In the genomic region with DNA sequence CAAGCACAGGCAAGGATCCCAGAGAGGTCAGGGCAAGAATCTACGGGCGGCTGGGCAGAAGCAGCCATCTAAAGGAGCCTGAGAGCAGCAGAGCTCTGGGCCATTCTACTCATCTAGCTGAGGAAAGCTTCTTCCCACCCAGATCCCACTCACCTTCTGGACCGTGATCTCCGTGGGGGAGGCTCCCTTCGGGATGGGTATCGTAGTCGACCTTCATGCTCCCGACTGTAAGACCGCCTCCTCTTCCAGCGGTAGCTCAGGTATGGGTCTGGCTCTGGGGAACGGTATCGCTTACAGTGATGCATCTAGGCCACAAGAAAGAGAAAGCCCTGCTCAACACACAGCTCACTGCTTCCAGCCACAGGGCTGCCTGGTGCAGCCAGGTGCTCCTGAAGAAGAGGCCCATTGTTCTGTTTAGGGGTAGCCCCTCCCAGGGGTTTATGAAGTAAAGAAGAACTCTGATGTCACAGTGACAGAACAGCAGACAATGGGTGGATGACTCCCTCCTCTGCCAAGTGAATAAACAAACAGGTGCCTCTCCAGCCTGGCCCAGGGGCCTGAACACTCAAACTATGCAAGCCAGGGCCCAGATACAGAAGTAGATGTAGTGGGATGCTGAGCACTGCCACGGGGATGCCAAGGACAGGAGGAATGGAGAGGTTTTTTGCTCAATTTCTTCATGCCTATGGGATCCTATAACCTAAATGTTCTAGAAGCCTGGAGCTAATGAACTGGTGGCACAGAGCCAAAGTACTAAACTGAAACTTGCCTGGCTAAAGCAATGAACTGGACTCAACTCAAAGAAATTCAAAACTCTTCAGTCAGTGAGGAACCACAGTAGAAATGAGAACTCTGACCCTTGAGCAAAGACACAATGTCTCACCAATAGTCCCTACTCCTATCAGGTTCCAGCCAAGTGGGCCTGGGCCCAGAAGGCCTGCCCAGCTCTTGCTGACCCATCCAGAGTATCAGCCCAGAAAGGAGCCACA, we compare ENCODE assay signal across 8 mouse cellular contexts. TPM values are rescaled to one million over a fixed set of nuclear protein-coding genes. Genes with fewer than 3 reads are reported as not detected.
DNase-seq lines count a peak whose midpoint lies in the region; ATAC-seq lines count a peak whose summit lies in the region.

No protein-coding gene starts in this region.

- 0 out of 2 replicates have a peak overlapping the region, but pooled peaks have one; percentile 44 for H3K27ac ChIP-seq in heart, embryonic 10.5 days
- peak overlapping the region; percentile 42; the same call in 1 of the 2 replicates for H3K27ac ChIP-seq in liver, embryonic 11.5 days (ENCODE audit: low read depth, low read length)

- H3K4me1 ChIP-seq in heart, embryonic 10.5 days, result peaks cover 49% of the 10 kb centered on the region
- peaks cover 60% of the 10 kb centered on the region for H3K4me1 ChIP-seq in liver, embryonic 11.5 days (replicated peaks; ENCODE audit: control insufficient read depth, insufficient read depth, low read length)

- no peaks in the 10 kb centered on the region for H3K27me3 ChIP-seq in heart, embryonic 10.5 days (ENCODE audit: insufficient read depth, poor library complexity, severe bottlenecking)
- no peaks in the 10 kb centered on the region for H3K27me3 ChIP-seq in liver, embryonic 11.5 days (replicated peaks; ENCODE audit: control insufficient read depth, insufficient read depth, low read length)

- peak overlapping the region; percentile 93 for H3K4me2 ChIP-seq in liver, embryonic 11.5 days

- peak overlapping the region; percentile 34; the same call in 1 of the 2 replicates for H3K9ac ChIP-seq in liver, embryonic 11.5 days (ENCODE audit: low read depth, low read length)

- no peak for DNase-seq in heart, embryonic 10.5 days (ENCODE audit: low spot score)
- DNase-seq in heart, adult 11 months, result no peak
- peak; percentile 28 for DNase-seq in T-cell, adult 2 months (ENCODE audit: low spot score)
- DNase-seq in gastrocnemius, postnatal 25 days, result peak; percentile 64
- DNase-seq in liver, embryonic 11.5 days (ENCODE audit: low spot score), result no peak
- DNase-seq in thymus, postnatal 14 days, result peak; percentile 78
- no peak for DNase-seq in layer of hippocampus, postnatal 14 days (ENCODE audit: low spot score in 2 of 2)
- DNase-seq in adrenal gland, adult 2 months, result no peak

- WGBS in heart, embryonic 10.5 days, result 94% methylated on average over 13 of the region's 13 CpGs
- 92% methylated on average over 13 of the region's 13 CpGs for WGBS in liver, embryonic 11.5 days

- no peaks in the 10 kb centered on the region for H3K9me3 ChIP-seq in heart, embryonic 10.5 days
- no peaks in the 10 kb centered on the region for H3K9me3 ChIP-seq in liver, embryonic 11.5 days (ENCODE audit: control insufficient read depth, low read length)

- peaks cover 52% of the 10 kb centered on the region for H3K36me3 ChIP-seq in heart, embryonic 10.5 days
- peaks cover 45% of the 10 kb centered on the region for H3K36me3 ChIP-seq in liver, embryonic 11.5 days (ENCODE audit: control insufficient read depth, insufficient read depth, low read length)

- peak overlapping the region; percentile 96 for H3K4me3 ChIP-seq in heart, embryonic 10.5 days
- peak overlapping the region; percentile 74 for H3K4me3 ChIP-seq in liver, embryonic 11.5 days (ENCODE audit: low read depth, low read length)

- no peak for ATAC-seq in liver, embryonic 11.5 days (replicated peaks; ENCODE audit: low FRiP score)

RNA-seq across cellular contexts. Expression of a gene that starts 3.8 kb away (rescaled TPM):
- polyA plus RNA-seq in heart, embryonic 10.5 days (2016; fragmentation: Nextera tagmentation; extraction: Ambion mirVana), result 70.6 and 79.7 TPM in 2 replicates
- 10 to 100 TPM; 28.7 to 31.3 TPM for total RNA-seq in gastrocnemius, postnatal 25 days (2021)
- 85.0 and 85.1 TPM in 2 replicates for polyA plus RNA-seq in liver, embryonic 11.5 days (2014; fragmentation: Nextera tagmentation; extraction: Ambion mirVana)
- total RNA-seq in layer of hippocampus, postnatal 14 days (2021), result 10 to 100 TPM; 65.6 to 82.9 TPM
- total RNA-seq in adrenal gland, adult 2 months (2021), result 10 to 100 TPM; 52.2 to 87.8 TPM
- 45.7 and 60.6 TPM in 2 replicates for polyA plus RNA-seq in adrenal gland, adult 2 months (2012; rRNA removed)

RNA-seq across cellular contexts. Expression of a gene that starts 53.5 kb away (rescaled TPM):
- 24.7 and 28.5 TPM in 2 replicates for polyA plus RNA-seq in heart, embryonic 10.5 days (2016; fragmentation: Nextera tagmentation; extraction: Ambion mirVana)
- 1 to 10 TPM; 4.9 to 6.0 TPM for total RNA-seq in gastrocnemius, postnatal 25 days (2021)
- polyA plus RNA-seq in liver, embryonic 11.5 days (2014; fragmentation: Nextera tagmentation; extraction: Ambion mirVana), result 22.2 and 23.5 TPM in 2 replicates
- 10 to 100 TPM; 12.8 to 14.2 TPM for total RNA-seq in layer of hippocampus, postnatal 14 days (2021)
- total RNA-seq in adrenal gland, adult 2 months (2021), result 1 to 10 TPM; 7.6 to 7.8 TPM
- polyA plus RNA-seq in adrenal gland, adult 2 months (2012; rRNA removed), result 5.3 and 5.5 TPM in 2 replicates

Comparison
In these comparisons a context has a peak if more than half of its experiments do, and no peak if none do; other contexts are left out.
1. DNase-seq: peak in T-cell, adult 2 months (single experiment), gastrocnemius, postnatal 25 days (single experiment) and thymus, postnatal 14 days (single experiment); none in heart, embryonic 10.5 days (single experiment), heart, adult 11 months (single experiment), liver, embryonic 11.5 days (single experiment), layer of hippocampus, postnatal 14 days (0 of 2) and adrenal gland, adult 2 months (single experiment).